Mouse (Mus musculus) thymus, adult 2 months (tissue): ENCODE data around the gene G3bp1.

Experiments
- CTCF ChIP-seq: fragments of 200-500 bp; IDR thresholded peaks from 2 replicates; pipeline ENCODE4 v1.5.1; 2012; ENCODE audit warnings: mild to moderate bottlenecking, control low read depth, low read length, moderate library complexity, borderline replicate concordance; ENCODE audit not compliant: control insufficient read depth, poor library complexity, insufficient read depth; ENCODE audit errors: extremely low read depth
- POLR2A ChIP-seq: fragments of 200-500 bp; IDR thresholded peaks from 2 replicates; pipeline ENCODE4 v1.6.1; 2012; ENCODE audit warnings: mild to moderate bottlenecking, low read length, control low read depth, moderate library complexity; ENCODE audit not compliant: control insufficient read depth, poor library complexity, insufficient read depth; ENCODE audit errors: extremely low read depth

GRCm38 (mm10) chr11:55468611-55469047, 856 bp upstream of the G3bp1 start:
- TF ChIP-seq CTCF (no peak), POLR2A (no peak)
